Mouse (Mus musculus): ENCODE results near the gene 1700113H08Rik.

Gene 1700113H08Rik

DNA sequence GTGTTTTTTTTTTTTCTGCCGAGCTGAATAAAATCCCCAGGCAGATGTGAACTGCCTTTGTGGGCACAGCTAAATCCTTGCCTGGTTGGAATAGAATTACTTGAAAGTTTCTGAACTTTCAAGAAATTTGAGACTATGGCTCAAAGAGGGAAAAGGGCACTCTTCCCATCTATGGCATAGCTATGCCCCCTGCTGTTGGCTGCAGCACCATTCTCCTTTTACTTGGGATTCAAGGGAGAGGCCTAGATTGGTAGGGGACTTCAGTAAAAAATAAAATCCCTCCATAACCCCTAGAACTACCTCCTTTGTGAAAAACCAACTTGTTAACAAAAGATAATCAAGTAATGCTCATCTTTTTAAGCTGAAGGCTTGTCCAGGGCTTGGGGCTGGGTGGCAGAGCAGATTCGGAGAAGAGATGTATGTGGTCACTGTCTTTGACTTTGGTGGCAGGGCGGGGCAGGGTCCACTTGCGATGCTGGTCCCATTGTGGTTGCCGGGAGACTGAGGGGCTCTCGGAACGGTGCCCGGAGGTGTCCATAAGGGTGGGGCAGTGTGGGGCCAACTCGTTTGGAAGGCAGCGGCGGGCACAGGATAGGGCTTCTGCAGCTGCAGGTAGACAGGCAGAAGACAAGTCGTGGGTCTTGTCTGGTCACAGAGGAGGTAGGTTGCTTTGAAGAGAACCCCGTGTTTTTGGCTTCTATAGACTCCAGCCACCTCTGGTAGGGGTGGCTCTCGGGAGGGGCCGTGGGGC lies at the start of gene 1700113H08Rik:
Gene 1700113H08Rik, plus strand, starts transcription at position 546 of the 751 bp plus-strand sequence.
- peak; percentile 9 for DNase-seq

DNA sequence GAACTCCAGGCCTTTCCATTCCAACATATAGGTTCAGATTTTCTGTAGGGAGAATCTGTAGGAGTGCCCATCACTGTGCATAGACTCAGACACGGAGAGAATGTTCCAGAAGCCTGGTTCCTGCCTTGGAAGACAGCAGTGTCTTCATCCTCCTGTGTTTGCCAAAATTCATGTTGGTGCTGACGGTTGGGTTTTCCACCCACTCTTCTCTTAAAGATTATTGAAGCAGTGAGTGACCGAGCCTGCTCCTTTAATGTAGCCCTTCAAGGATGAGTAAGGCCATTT lies 49.7 kb upstream of the 1700113H08Rik start:
- no peak for DNase-seq

DNA sequence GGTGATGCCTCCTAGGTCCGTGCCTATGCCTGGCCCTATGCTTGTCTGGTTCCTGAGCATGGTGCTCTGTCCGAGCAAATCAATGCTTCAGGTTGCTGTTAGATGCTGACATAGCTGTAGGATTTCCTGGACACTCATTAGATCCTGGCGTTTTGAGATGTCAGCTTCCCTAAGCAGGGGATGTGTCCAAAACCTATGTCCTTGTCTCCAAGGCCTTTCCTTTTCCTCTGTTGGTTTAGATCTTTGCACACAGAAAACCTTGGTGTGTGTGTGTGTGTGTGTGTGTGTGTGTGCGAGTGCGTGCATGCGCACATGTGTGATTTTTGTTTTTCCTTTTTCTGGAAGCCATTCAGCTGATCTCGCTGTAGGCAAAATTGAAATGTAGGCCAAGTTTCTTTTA lies 45.8 kb upstream of the 1700113H08Rik start:
- no peak for DNase-seq

- no peak for DNase-seq
Observed at GRCm38 (mm10) chr10:87014391-87014965, 43.4 kb upstream of the 1700113H08Rik start.

DNA sequence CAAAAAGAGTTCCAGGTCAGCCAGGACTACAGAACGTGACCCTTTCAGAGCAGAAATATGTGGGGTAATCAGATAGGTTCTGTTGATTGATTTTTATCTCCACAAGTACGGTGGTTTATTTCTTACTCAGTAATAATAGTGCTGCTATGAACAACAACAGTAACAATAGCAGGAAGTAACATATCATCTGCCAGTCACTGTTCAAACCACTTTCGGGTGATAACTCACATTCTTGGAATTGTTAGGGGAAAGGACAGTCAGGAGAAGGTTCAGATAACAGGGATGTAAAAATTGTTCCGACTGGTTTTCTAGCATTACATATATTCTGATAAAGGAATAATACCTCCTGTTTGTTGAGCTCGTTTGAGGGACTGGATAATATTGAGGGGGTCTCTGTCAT lies 42.4 kb upstream of the 1700113H08Rik start:
- no peak for DNase-seq

GRCm38 (mm10) chr10:87016151-87016692 lies 41.6 kb upstream of the 1700113H08Rik start:
- DNase-seq = no peak

DNA sequence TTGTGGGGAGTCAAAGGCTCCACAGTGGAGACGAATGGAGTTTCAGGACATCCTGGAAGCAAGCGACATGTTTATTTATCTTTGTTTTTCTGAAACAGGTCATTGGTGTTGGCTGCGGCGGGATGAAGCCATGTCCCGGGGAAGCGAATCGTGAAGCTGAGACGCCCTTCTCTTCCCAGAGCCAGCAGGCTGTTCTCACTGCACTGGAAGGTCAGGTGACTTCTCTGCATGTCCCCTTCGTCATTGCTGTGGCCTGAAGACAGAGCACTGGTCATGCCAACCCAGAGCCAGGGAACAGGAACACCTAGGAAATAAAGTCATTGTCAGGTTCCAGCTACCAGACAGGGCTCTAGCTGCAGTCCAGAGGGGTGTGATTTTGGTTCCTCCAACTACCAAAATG lies 39.0 kb upstream of the 1700113H08Rik start:
- DNase-seq = no peak

DNA sequence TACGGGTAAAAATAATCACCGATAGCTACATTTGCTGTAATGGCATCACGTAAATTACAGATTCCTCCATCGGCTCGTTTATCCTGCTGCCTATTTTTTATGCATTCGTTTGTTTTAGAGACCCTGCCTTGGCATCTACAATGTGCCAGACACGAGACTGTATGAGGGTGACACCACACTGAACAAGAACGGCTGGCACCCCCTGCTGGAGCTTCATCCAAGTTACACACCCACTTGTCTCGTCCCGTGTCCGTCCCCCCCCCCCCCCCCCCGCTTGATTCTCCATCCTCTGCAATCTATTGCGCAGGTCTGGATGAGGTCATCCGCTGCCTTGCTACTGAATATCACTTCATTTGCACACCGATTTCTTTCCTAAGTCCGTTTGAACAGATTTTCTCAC lies 37.1 kb upstream of the 1700113H08Rik start:
- DNase-seq = peak; percentile 22

GRCm38 (mm10) chr10:87024884-87025283 lies 33.0 kb upstream of the 1700113H08Rik start:
- DNase-seq = peak; percentile 55

GRCm38 (mm10) chr10:87032768-87033167 lies 25.1 kb upstream of the 1700113H08Rik start:
- DNase-seq = no peak

- no peak for DNase-seq
Observed at GRCm38 (mm10) chr10:87035866-87036265, 22.0 kb upstream of the 1700113H08Rik start.

DNA sequence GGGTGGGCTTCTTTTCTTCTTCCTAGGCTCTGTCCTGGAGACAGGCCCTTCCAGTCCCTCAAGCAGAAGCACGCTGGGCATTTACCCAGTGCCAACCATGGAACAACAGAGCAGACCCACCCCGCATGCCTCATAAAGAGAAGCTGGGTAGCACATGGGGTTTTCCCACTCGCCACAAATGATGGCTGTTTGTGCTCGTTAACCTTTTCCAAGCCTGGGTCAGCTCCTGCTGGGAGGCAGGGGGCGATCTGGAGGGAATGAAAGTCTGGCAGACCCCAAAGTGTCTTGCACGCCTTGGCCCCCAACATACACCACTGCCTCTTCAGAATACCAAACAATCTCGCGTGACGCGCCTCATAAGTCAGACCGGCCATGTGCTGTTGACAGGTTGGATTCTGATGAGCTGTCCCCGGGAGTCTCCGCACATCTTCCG lies 21.6 kb upstream of the 1700113H08Rik start:
- no peak for DNase-seq

GRCm38 (mm10) chr10:87037062-87037461 lies 20.8 kb upstream of the 1700113H08Rik start:
- no peak for DNase-seq

DNA sequence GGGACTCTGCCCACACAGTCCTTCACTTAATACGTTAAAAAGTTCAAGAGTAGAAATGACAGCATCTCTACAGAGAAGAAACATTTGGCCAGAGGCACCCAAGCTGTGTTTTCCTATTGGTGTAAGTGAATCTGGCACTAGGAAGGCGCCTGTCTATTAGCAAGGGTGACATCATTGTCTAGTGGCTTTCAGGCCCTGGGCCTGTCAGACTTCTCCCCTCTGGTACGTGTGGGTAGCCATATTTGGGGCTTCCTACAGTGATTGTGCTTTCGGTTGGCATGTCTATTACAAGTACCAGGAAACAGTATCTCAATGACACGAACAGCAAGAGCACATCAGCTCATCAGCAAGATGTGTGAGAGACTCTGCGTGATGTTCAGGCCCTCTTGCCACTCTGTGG lies 18.5 kb upstream of the 1700113H08Rik start:
- DNase-seq = no peak

GRCm38 (mm10) chr10:87039800-87040199 lies 18.0 kb upstream of the 1700113H08Rik start:
- DNase-seq = no peak

- DNase-seq = no peak
Observed at GRCm38 (mm10) chr10:87041265-87041664, 16.6 kb upstream of the 1700113H08Rik start.

GRCm38 (mm10) chr10:87045273-87045672 lies 12.6 kb upstream of the 1700113H08Rik start:
- no peak for DNase-seq

DNA sequence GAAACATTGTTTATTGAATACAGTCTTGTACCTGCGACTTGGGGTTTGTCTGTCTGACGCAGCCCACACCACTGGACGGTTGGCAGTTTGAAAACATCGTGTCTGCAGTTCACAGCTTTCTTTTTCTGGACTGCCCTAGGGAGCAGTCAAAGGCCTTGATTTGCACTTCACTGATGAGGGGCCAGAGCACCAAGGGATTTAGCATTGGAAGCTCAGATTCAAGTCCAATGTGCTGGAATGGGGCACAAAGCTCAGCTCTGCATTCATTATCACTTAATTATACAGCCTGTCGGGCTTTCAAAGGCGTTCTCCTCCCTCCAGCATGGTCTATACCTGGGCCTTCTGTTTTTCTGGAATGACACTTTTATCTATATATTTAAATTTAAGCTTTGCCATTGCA lies 11.4 kb upstream of the 1700113H08Rik start:
- no peak for DNase-seq

DNA sequence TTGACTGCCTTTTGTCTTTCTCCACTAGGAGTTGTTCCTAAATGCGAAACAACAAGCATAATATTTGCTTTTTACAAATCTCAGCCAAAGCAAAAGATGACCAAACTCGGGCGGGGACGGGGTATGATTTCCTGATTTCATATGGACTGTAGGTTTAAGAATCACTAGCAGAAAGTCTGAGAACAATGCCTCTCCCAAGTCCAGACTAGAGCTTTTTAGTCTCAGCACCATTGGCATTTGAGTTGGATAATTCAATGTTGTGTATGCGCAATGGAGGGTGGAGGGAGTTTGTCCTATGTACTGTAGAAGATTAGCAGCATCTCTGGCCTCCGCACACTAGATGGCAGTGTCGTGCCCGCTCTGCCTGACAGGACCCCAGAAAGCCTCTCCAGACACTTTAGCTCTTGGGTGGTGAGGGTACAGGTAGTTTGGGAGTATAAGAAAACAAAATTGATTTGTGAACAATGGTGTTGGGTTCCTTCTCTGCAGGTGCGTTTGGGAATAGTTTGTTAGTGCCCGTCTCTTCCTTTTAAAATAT lies 10.8 kb upstream of the 1700113H08Rik start:
- no peak for DNase-seq

GRCm38 (mm10) chr10:87049179-87049578 lies 8.7 kb upstream of the 1700113H08Rik start:
- no peak for DNase-seq

DNA sequence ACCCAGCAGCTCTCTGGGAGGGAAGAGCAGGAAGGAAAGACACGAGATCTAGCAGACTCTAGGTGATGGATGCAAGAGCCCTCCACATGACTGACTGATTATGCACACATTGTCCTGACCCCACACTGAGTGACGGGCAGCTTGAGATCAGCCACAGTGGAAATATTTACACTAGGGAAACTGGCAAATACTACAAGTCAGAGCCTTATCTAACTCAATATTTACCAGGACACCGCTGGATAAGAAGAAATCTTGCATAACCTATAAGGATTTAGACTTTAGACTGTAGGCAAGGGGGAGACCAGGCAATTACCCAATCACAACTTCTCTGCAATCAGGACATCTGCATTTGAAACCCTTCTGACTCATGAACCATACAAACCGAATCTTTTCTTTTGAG lies 6.1 kb upstream of the 1700113H08Rik start:
- no peak for DNase-seq

DNA sequence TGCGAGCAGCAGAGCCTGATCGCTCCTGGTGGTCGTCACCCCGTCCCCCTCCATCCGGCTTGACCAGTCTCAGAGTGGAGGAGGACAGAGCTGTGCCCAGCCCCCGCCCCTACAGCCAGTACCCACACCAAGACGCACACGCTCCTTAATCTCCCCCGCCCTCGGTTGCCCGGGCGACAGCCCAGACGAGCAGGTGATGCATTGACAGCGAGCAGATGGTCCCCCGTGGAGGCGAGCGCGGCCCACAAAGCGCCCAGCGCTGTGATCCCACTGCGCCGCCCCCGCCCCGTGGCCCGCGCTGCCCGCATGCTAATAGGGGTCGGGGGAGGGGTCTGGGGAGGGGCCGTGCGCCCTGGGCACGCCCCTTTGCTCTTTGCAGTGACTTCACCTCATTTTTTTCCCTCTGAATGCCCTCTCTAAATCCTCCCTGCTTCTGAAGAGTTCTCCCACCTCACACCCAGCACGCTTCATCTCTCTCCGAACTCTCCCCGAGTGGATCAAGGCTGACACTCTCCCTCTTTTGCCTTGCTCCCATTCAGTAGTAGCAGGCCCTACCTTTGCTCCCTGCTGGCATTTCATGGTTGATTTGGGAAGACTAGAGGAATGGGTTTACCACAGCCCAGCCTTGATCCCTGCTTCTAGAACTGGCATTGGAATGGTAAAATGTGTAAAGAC lies 543 bp downstream of the 1700113H08Rik start:
- DNase-seq = peak; percentile 58

DNA sequence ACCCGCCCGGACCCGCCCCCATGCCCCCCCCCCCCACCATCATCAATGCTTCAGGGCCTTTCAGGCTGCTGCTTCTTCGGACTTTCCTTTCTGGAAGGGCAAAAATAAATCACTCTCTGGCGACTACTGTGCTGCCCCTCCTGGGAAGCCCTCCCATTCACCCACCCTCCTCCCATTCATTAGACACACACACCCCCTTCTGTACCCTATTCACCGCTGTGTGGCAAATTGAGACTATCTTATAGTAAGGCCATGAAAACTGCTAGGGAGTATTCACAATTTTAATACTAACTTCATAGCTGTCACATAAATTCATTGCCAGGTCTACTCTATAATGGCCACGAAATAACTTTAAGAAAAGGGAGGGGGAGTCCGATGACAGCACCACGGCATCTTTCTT lies 1.1 kb downstream of the 1700113H08Rik start:
- DNase-seq = no peak

DNA sequence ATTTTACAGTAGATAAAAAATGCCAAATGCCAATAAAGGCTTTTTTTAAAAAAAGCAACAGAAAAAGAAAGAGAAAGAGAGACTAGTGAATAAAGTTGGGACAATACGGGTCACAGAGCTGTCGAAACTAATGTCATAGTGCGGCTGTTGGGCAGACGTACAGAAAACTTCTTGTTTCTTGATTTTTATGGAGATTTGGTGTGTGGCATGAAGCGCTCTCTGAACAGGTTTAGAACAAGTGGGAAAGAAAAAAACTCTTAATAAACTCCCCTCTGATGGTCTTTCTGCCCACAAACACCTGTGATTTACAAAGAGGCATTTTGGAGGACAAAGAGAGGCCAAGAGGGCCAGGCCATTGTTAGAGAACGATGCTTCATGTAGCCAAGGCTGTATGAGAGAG lies 1.6 kb downstream of the 1700113H08Rik start:
- no peak for DNase-seq

Data from cerebellum, adult 11 months (tissue).